Comparison of ENCODE assay signal across 14 mouse cellular contexts in genomic region chr7:64402452-64402851, GRCm38 (mm10).
"Had no signal": no experiment of that assay in that cellular context is flagged by ENCODE, and none has a peak within 500 bp of the region (broad histone marks: within the 10 kb centered on the region; RNA-seq: fewer than 3 reads in every experiment).

No protein-coding gene starts in this region.

- ATAC-seq: hindbrain, postnatal 0 days; intestine, embryonic 16.5 days had no signal

- DNase-seq: gastrocnemius, postnatal 14 days; gastrocnemius, postnatal 36 days; heart, adult 11 months; heart, adult 2 months; heart, postnatal 14 days; heart, postnatal 36 days; kidney, adult 18-20 months; kidney, adult 8-10 months; kidney, postnatal 10 days; kidney, postnatal 25 days; kidney, postnatal 4 days; left cerebral cortex, postnatal 4 days had no signal
